Mouse (Mus musculus): ENCODE data around the gene Tmem179.

- no peak for TF ChIP-seq CTCF (IDR thresholded peaks at IDR 0.05; ENCODE audit: low read depth, low read length)
- no peak for TF ChIP-seq POLR2A (IDR thresholded peaks at IDR 0.05; ENCODE audit: insufficient read depth, low read length)
Measured at GRCm38 (mm10) chr12:112541483-112542091, 25.0 kb upstream of the Tmem179 start.

Data from ES-Bruce4 (cell line).